16 mouse cellular contexts compared by ENCODE assay signal in genomic region chr2:181787852-181788251, GRCm38 (mm10). TPM values are rescaled to one million over a fixed set of nuclear protein-coding genes. Genes with fewer than 3 reads are reported as not detected.
"Had no signal": no experiment of that assay in that cellular context is flagged by ENCODE, and none has a peak within 500 bp of the region (broad histone marks: within the 10 kb centered on the region; RNA-seq: fewer than 3 reads in every experiment).

No protein-coding gene starts in this region.

- H3K4me2 ChIP-seq: limb, embryonic 13.5 days; stomach, embryonic 15.5 days had no signal

- H3K36me3 ChIP-seq: limb, embryonic 13.5 days; stomach, embryonic 15.5 days had no signal

- H3K27me3 ChIP-seq: limb, embryonic 13.5 days; stomach, embryonic 15.5 days had no signal

- H3K27ac ChIP-seq: kidney, postnatal 0 days; limb, embryonic 13.5 days; liver, embryonic 14.5 days; stomach, embryonic 15.5 days had no signal

- H3K4me3 ChIP-seq: limb, embryonic 13.5 days; stomach, embryonic 15.5 days had no signal

- H3K9ac ChIP-seq: limb, embryonic 13.5 days; liver, embryonic 14.5 days; stomach, embryonic 15.5 days had no signal

- H3K4me1 ChIP-seq: limb, embryonic 13.5 days; stomach, embryonic 15.5 days had no signal

- H3K9me3 ChIP-seq: limb, embryonic 13.5 days; stomach, embryonic 15.5 days had no signal

- DNase-seq: kidney, adult 9 months; kidney, postnatal 36 days; layer of hippocampus, adult 9-11 months; left cerebral cortex, postnatal 4 days; lung, adult 18-20 months; lung, postnatal 36 days; right cerebral cortex, postnatal 14 days; thymus, adult 2 months; thymus, postnatal 36 days had no signal

RNA-seq across cellular contexts. Expression of gene Myt1, which starts 24.7 kb away (rescaled TPM):
- total RNA-seq: liver, adult 2 months; megakaryocyte progenitor cell, adult 5-6 weeks had no signal
- polyA plus RNA-seq: kidney, postnatal 0 days; liver, adult 2 months; spleen, adult 2 months had no signal
